21 mouse cellular contexts compared by ENCODE assay signal in the genomic region with DNA sequence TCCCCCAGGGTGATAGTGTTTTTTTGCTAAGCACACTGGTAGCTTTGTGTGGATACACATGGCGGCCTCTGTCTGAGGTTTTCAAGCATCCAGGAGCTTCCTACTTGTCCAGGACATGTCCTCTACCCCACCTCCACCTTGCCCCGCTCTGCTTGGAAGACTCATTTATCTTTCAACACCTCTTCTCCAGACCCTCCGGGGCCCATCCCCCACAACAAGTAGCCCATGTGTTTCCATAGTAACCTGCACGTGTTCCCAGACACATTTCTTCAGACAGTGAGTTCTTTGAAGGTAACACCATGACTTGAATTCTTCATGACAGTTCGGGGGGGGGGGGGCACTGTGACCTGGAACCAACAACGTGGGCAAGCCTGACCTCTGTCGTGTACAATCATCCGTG. TPM values are rescaled to one million over a fixed set of nuclear protein-coding genes. Genes with fewer than 3 reads are reported as not detected.
DNase-seq lines count a peak whose midpoint lies in the region; ATAC-seq lines count a peak whose summit lies in the region.
"Had no signal": no experiment of that assay in that cellular context is flagged by ENCODE, and none has a peak within 500 bp of the region (broad histone marks: within the 10 kb centered on the region; RNA-seq: fewer than 3 reads in every experiment).

No protein-coding gene starts in this region.

- no peaks in the 10 kb centered on the region for H3K9me3 ChIP-seq in forebrain, embryonic 12.5 days
- no peaks in the 10 kb centered on the region for H3K9me3 ChIP-seq in forebrain, embryonic 15.5 days
- H3K9me3 ChIP-seq: intestine, embryonic 15.5 days; limb, embryonic 15.5 days had no signal

- ATAC-seq in forebrain, embryonic 12.5 days (ENCODE audit: low FRiP score): peak; percentile 36; the same call in 1 of the 2 replicates
- ATAC-seq in forebrain, embryonic 15.5 days (replicated peaks): no peak; the same call in 1 of the 2 replicates
- ATAC-seq: intestine, embryonic 15.5 days; liver, postnatal 0 days; Patski had no signal

- H3K27ac ChIP-seq in forebrain, embryonic 12.5 days: peak overlapping the region; percentile 31; the same call in 1 of the 2 replicates
- H3K27ac ChIP-seq in forebrain, embryonic 15.5 days (replicated peaks): no peak overlapping the region
- H3K27ac ChIP-seq: intestine, embryonic 15.5 days; kidney, postnatal 0 days; layer of hippocampus, adult 2 months; limb, embryonic 15.5 days had no signal

- intact Hi-C loops in heart, postnatal 10 days (cut with DNase I): no loop called here

- no peak overlapping the region for H3K9ac ChIP-seq in forebrain, embryonic 12.5 days
- no peak overlapping the region for H3K9ac ChIP-seq in forebrain, embryonic 15.5 days (replicated peaks)
- H3K9ac ChIP-seq: intestine, embryonic 15.5 days; limb, embryonic 15.5 days; liver, postnatal 0 days had no signal

- peak; percentile 26 for DNase-seq in ES-CJ7 (ENCODE audit: low read depth, low spot score)
- peak; percentile 35 for DNase-seq in forelimb bud, embryonic 11.5 days (ENCODE audit: low read depth, low spot score)
- peak; percentile 52 for DNase-seq in mesoderm, embryonic 11.5 days (ENCODE audit: low read depth, low spot score)
- no peak for DNase-seq in adrenal gland, adult 8-10 months
- no peak for DNase-seq in heart, postnatal 10 days
- no peak for DNase-seq in layer of hippocampus, adult 9-11 months
- DNase-seq: cerebellum, adult 18-20 months; heart, postnatal 14 days; liver, postnatal 0 days; lung, postnatal 36 days; thymus, postnatal 14 days had no signal

- H3K4me3 ChIP-seq in forebrain, embryonic 12.5 days (replicated peaks): no peak overlapping the region
- no peak overlapping the region for H3K4me3 ChIP-seq in forebrain, embryonic 15.5 days
- H3K4me3 ChIP-seq: intestine, embryonic 15.5 days; layer of hippocampus, adult 2 months; limb, embryonic 15.5 days had no signal

- peaks cover 6% of the 10 kb centered on the region; the same call in 1 of the 2 replicates for H3K27me3 ChIP-seq in forebrain, embryonic 12.5 days
- H3K27me3 ChIP-seq in forebrain, embryonic 15.5 days: no peaks in the 10 kb centered on the region
- H3K27me3 ChIP-seq: intestine, embryonic 15.5 days had no signal

- peaks cover 18% of the 10 kb centered on the region for H3K4me1 ChIP-seq in forebrain, embryonic 12.5 days
- H3K4me1 ChIP-seq in forebrain, embryonic 15.5 days: peaks cover 10% of the 10 kb centered on the region; the same call in 1 of the 2 replicates
- H3K4me1 ChIP-seq: intestine, embryonic 15.5 days; limb, embryonic 15.5 days had no signal

- WGBS in forebrain, embryonic 12.5 days: 54% methylated on average over 8 of the region's 8 CpGs
- 51% methylated on average over 8 of the region's 8 CpGs for WGBS in forebrain, embryonic 15.5 days

- H3K4me2 ChIP-seq in forebrain, embryonic 12.5 days: no peak overlapping the region
- H3K4me2 ChIP-seq in forebrain, embryonic 15.5 days (replicated peaks): no peak overlapping the region
- H3K4me2 ChIP-seq: intestine, embryonic 15.5 days; limb, embryonic 15.5 days had no signal

- no peaks in the 10 kb centered on the region for H3K36me3 ChIP-seq in forebrain, embryonic 12.5 days (replicated peaks)
- no peaks in the 10 kb centered on the region for H3K36me3 ChIP-seq in forebrain, embryonic 15.5 days
- H3K36me3 ChIP-seq: intestine, embryonic 15.5 days; limb, embryonic 15.5 days had no signal

RNA-seq across cellular contexts. Expression of gene Chrna4, which starts 14.0 kb away (rescaled TPM):
- polyA plus RNA-seq in forebrain, embryonic 12.5 days (2016; fragmentation: Nextera tagmentation; extraction: Ambion mirVana): 20.2 and 20.8 TPM in 2 replicates
- polyA plus RNA-seq in forebrain, embryonic 15.5 days (2015; fragmentation: Nextera tagmentation; extraction: Ambion mirVana): 8.9 and 10.0 TPM in 2 replicates
- total RNA-seq in adrenal gland, adult 8-10 months (2022): 10 to 100 TPM; 12.0 to 27.7 (median 20.5) TPM
- under 1 TPM; 0.12 to 0.34 TPM for total RNA-seq in heart, postnatal 10 days (2021)
- total RNA-seq: common myeloid progenitor, adult 5-6 weeks; heart, adult 8-10 months had no signal
- polyA plus RNA-seq: spleen, adult 2 months had no signal

Comparison
In these comparisons a context has a peak if more than half of its experiments do, and no peak if none do; other contexts are left out.
1. DNase-seq: peak in ES-CJ7 (single experiment), forelimb bud, embryonic 11.5 days (single experiment) and mesoderm, embryonic 11.5 days (single experiment); none in adrenal gland, adult 8-10 months (single experiment), heart, postnatal 10 days (0 of 2) and layer of hippocampus, adult 9-11 months (single experiment).
2. RNA of gene Chrna4, which starts 14.0 kb away (total RNA-seq): 12.0 to 27.7 TPM in adrenal gland, adult 8-10 months; 0.12 to 0.34 TPM in heart, postnatal 10 days; every median in the first group is over 4 times any median in the second.